Mouse (Mus musculus) forebrain, embryonic 16.5 days (tissue): ENCODE data around the gene Mei1. TPM values are rescaled to one million over a fixed set of nuclear protein-coding genes. Genes with fewer than 3 reads are reported as not detected.

Experiments
- ATAC-seq: fragments of 200-750 bp; cut with Nextera tagmentation; 2 replicates; pipeline ENCODE4 v1.8.0; 2017; ENCODE audit warnings: mild to moderate bottlenecking, moderate library complexity
- H3K27ac ChIP-seq: fragments of 300-500 bp; sonication (generic); 2 replicates; pipeline ENCODE4 v1.5.1; 2014; ENCODE audit warnings: low read length, control low read depth
- H3K27me3 ChIP-seq: fragments of 300-500 bp; sonication (generic); replicated peaks from 2 replicates; pipeline ENCODE4 v1.6.1; 2014; ENCODE audit warnings: low read length; ENCODE audit not compliant: control insufficient read depth, insufficient read depth
- H3K36me3 ChIP-seq: fragments of 300-500 bp; sonication (generic); 2 replicates; pipeline ENCODE4 v1.6.1; 2014; ENCODE audit not compliant: control insufficient read depth, insufficient read depth
- H3K4me1 ChIP-seq: fragments of 300-500 bp; sonication (generic); replicated peaks from 2 replicates; pipeline ENCODE4 v1.6.1; 2014; ENCODE audit warnings: low read length; ENCODE audit not compliant: control insufficient read depth, insufficient read depth
- H3K4me2 ChIP-seq: fragments of 300-500 bp; sonication (generic); 2 replicates; pipeline ENCODE4 v1.6.1; 2014; ENCODE audit warnings: mild to moderate bottlenecking, low read length, control low read depth
- H3K4me3 ChIP-seq: fragments of 300-500 bp; sonication (generic); replicated peaks from 2 replicates; pipeline ENCODE4 v1.5.1; 2014; ENCODE audit warnings: mild to moderate bottlenecking, low read length, control low read depth
- H3K9ac ChIP-seq: fragments of 300-500 bp; sonication (generic); replicated peaks from 2 replicates; pipeline ENCODE4 v1.6.1; 2014; ENCODE audit warnings: low read depth, low read length, control low read depth
- H3K9me3 ChIP-seq: fragments of 300-500 bp; sonication (generic); 2 replicates; pipeline ENCODE4 v1.6.1; 2016; ENCODE audit warnings: low read length; ENCODE audit not compliant: control insufficient read depth
- WGBS: fragments of 180-500 bp; shearing (Covaris S2); extraction: QIAGEN DNeasy Blood & Tissue Kit; methylation state at CpG from one replicate; pipeline ENCODE4 v1.1.7; 2014; 5-methylcytosine and 5-hydroxymethylcytosine counted together
- polyA plus RNA-seq: library from polyadenylated mRNA; unstranded; fragments of >200 nt; fragmentation: Nextera tagmentation; extraction: Ambion mirVana; gene quantifications from 2 replicates; pipeline ENCODE4 v1.2.1, GENCODE M21; 2015

Gene Mei1
- polyA plus RNA-seq, 1 experiment from 2014 or later: not detected

GRCm38 (mm10) chr15:82044166-82044784 is 25.5 kb upstream of the Mei1 start:
- ATAC-seq: no peak
- no peak overlapping the region for H3K27ac ChIP-seq
- WGBS: 98% methylated on average over 7 of the region's 7 CpGs
- peaks cover 10% of the 10 kb centered on the region for H3K36me3 ChIP-seq
- H3K4me3 ChIP-seq: no peak overlapping the region
- H3K27me3 ChIP-seq: no peaks in the 10 kb centered on the region
- peaks cover 20% of the 10 kb centered on the region for H3K4me1 ChIP-seq
- no peaks in the 10 kb centered on the region for H3K9me3 ChIP-seq
- H3K9ac ChIP-seq: no peak overlapping the region
- no peak overlapping the region for H3K4me2 ChIP-seq

DNA sequence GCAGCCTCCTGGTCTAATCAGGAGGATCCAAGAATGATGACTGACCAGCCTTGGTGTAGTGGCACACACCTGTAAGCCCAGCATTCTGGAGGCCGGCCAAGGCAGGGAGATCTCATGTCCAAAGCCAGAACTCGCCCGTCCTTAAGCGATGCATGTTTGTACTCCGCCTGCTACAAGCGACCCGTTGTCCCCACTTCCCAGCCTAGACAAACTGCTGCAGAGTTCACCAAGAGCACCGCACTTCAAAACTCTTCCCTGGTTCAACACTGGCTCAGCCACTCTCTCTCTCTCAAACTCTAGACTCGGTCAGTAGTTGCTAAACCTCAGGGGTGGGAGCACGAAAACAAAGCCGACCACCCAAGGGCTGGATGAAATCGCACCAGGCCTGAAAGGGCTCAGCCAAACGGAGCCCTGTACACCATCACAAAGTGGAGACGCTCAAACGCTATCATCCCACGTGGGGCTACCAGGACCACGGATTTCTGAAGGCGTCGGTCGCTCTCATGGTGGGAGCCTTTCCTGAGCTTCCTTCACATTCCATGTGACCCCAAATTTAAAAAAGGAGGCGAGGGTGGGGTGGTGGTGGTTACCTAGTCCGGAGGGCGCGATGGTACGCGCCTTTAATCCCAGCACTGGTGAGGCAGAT is 23.4 kb upstream of the Mei1 start:
- no peaks in the 10 kb centered on the region for H3K27me3 ChIP-seq
- peak overlapping the region; percentile 86 for H3K9ac ChIP-seq
- ATAC-seq: no peak
- peaks cover 20% of the 10 kb centered on the region for H3K4me1 ChIP-seq
- peaks cover 10% of the 10 kb centered on the region for H3K36me3 ChIP-seq
- peak overlapping the region; percentile 81 for H3K4me2 ChIP-seq
- H3K9me3 ChIP-seq: no peaks in the 10 kb centered on the region
- H3K27ac ChIP-seq: no peak overlapping the region
- 2% methylated on average over 26 of the region's 26 CpGs for WGBS
- peak overlapping the region; percentile 88 for H3K4me3 ChIP-seq

GRCm38 (mm10) chr15:82047080-82047883 is 22.5 kb upstream of the Mei1 start, which contains the start of gene Snu13:
Snu13 (minus strand) TSS chr15:82047598.
- peak within 1 kb of the TSS; percentile 75 for H3K27ac ChIP-seq
- peak within 1 kb of the TSS; percentile 88 for H3K4me3 ChIP-seq
- peak; percentile 94 for ATAC-seq
- H3K27me3 ChIP-seq: no peaks in the 10 kb centered on the region
- peak within 1 kb of the TSS; percentile 86 for H3K9ac ChIP-seq
- H3K4me2 ChIP-seq: peak within 1 kb of the TSS; percentile 81
- H3K9me3 ChIP-seq: no peaks in the 10 kb centered on the region
- peaks cover 8% of the 10 kb centered on the region for H3K36me3 ChIP-seq
- H3K4me1 ChIP-seq: peaks cover 20% of the 10 kb centered on the region
- WGBS: under 1% methylated on average over 74 of the region's 74 CpGs

DNA sequence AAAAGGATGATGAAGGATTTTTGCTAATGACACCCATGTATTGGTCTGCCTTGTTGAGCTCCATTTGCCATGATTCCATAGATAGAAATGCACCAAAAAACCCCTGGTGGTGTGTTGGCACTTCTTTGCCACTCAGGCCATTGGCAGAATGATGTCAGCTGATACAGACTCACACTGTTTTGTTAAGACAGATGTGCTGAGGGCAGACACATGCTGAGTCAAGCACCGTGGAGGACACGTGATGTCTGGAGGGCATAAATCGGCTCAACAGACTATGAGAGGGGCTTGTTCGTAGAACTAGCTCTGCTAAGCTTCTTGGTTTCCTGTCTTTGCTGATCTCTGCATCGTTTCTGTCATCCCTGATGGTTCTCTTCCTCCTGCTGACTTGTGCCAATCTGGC is 17.3 kb upstream of the Mei1 start:
- no peak overlapping the region for H3K27ac ChIP-seq
- H3K4me1 ChIP-seq: 0 out of 2 replicates have a peak, but pooled peaks cover 2% of the 10 kb centered on the region
- H3K9me3 ChIP-seq: no peaks in the 10 kb centered on the region
- no peak overlapping the region for H3K4me3 ChIP-seq
- WGBS: 72% methylated on average over 5 of the region's 5 CpGs
- H3K4me2 ChIP-seq: no peak overlapping the region
- ATAC-seq: no peak
- H3K27me3 ChIP-seq: peaks cover 2% of the 10 kb centered on the region; the same call in 1 of the 2 replicates
- no peaks in the 10 kb centered on the region for H3K36me3 ChIP-seq
- H3K9ac ChIP-seq: no peak overlapping the region

DNA sequence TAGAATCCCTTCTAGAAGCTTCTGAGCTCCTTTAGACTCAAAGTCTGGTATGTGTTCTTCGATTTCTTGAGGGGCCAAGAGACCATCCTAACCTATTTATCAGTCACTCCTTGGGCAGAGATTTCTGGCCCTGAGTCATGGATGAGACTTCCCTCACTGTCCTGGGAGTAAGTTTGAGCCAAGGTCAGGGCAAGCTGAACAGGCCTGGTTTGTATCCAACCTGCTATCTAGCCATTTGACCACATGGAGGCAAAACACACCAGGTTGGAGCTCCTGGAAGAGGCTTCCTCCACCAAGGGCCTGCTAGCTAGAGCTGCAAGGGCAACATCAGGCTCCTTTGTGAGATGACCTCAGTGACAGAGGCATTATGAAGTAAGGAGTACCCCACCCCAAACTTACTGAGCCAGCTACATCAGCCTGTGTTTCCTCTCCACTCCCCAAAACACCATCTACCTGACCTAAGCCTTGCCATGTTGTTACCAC is 11.0 kb upstream of the Mei1 start, which contains the start of gene 4930407I10Rik:
4930407I10Rik (plus strand) TSS at position 433 of the 483 bp plus-strand sequence.
- Histone ChIP-seq H3K36me3 (no peaks in the 10 kb centered on the region), H3K4me3 (no peak within 1 kb of the TSS), H3K9ac (no peak within 1 kb of the TSS), H3K4me1 (no peaks in the 10 kb centered on the region), H3K9me3 (no peaks in the 10 kb centered on the region), H3K27ac (no peak within 1 kb of the TSS), H3K4me2 (no peak within 1 kb of the TSS), H3K27me3 (peaks cover 2% of the 10 kb centered on the region; the same call in 1 of the 2 replicates)
- ATAC-seq: no peak
- WGBS: 68% methylated on average over 1 of the region's 1 CpGs

- Histone ChIP-seq H3K4me3 (no peak overlapping the region), H3K4me1 (no peaks in the 10 kb centered on the region), H3K27ac (no peak overlapping the region), H3K4me2 (no peak overlapping the region), H3K27me3 (no peaks in the 10 kb centered on the region; the same call in none of the 2 replicates), H3K36me3 (no peaks in the 10 kb centered on the region), H3K9ac (no peak overlapping the region), H3K9me3 (no peaks in the 10 kb centered on the region)
- ATAC-seq: no peak
- WGBS: 65% methylated on average over 14 of the region's 14 CpGs
Measured at GRCm38 (mm10) chr15:82063909-82064308, 5.9 kb upstream of the Mei1 start.

GRCm38 (mm10) chr15:82065511-82065910 is 4.3 kb upstream of the Mei1 start:
- no peak overlapping the region for H3K9ac ChIP-seq
- 17% methylated on average over 7 of the region's 7 CpGs for WGBS
- ATAC-seq: no peak

GRCm38 (mm10) chr15:82071816-82072469 is 2.1 kb downstream of the Mei1 start:
- Histone ChIP-seq H3K4me1 (peaks cover 4% of the 10 kb centered on the region; the same call in 1 of the 2 replicates), H3K27ac (no peak overlapping the region), H3K36me3 (no peaks in the 10 kb centered on the region), H3K9ac (no peak overlapping the region), H3K4me3 (no peak overlapping the region), H3K27me3 (peaks cover 22% of the 10 kb centered on the region), H3K4me2 (no peak overlapping the region), H3K9me3 (no peaks in the 10 kb centered on the region)
- 90% methylated on average over 26 of the region's 26 CpGs for WGBS
- ATAC-seq: no peak

More at GRCm38 (mm10) chr15:82065511-82065910, 4.3 kb upstream of the Mei1 start:
- peaks cover 4% of the 10 kb centered on the region; the same call in 1 of the 2 replicates for H3K4me1 ChIP-seq
- H3K27me3 ChIP-seq: peaks cover 13% of the 10 kb centered on the region
- no peak overlapping the region for H3K27ac ChIP-seq
- H3K9me3 ChIP-seq: no peaks in the 10 kb centered on the region
- no peak overlapping the region for H3K4me3 ChIP-seq
- H3K4me2 ChIP-seq: no peak overlapping the region
- no peaks in the 10 kb centered on the region for H3K36me3 ChIP-seq
